Mouse (Mus musculus): ENCODE data around the gene 2310034G01Rik. TPM values are rescaled to one million over a fixed set of nuclear protein-coding genes. Genes with fewer than 3 reads are reported as not detected.
A peak's percentile ranks its signal among the peaks of the same experiment; 100 is the strongest.

Gene 2310034G01Rik
- polyA plus RNA-seq, 1 experiment from 2014 or later, result 3.1 TPM

DNA sequence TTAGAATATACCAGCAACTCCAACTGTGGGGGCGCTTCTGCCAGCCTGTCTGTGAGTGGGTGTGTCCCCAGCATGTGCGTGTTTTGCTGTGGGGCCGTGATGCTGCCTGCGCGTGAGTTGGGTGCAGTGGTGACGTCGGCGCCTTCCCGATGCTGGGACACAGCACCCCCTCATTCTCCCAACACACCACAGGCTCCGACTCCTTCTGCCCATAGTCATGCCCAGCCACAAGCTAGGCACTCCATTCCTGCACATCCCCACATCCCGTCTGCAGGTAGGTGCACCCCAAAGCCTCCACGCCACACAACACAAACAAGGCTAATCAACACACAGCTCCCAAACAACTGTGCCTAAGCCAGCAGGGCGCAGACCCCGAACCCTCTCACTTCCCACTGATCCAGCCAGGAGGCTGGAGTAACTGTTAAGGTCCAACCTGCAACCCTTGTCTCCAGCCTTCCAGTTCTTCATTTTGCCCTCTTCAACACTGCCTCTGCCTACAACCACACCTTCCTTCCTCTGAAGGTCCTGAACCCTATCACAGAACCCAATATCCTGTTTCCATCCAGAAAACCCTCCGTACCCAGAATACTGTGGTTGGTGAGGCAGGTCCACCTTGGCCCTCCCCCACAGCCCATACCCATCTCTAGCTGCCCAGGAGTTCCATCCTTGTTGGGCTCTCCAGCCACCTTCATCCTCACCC is 33.1 kb downstream of the 2310034G01Rik start:
- 27% methylated on average over 15 of the region's 15 CpGs for WGBS
- Histone ChIP-seq H3K4me2 (ENCODE audit: low read length) (peak overlapping the region; percentile 73), H3K27me3 (ENCODE audit: control insufficient read depth, insufficient read depth, low read length) (peaks cover 53% of the 10 kb centered on the region), H3K9ac (replicated peaks; ENCODE audit: low read length) (peak overlapping the region; percentile 69), H3K4me3 (replicated peaks; ENCODE audit: low read depth, low read length) (peak overlapping the region; percentile 54), H3K9me3 (ENCODE audit: control insufficient read depth, low read length) (no peaks in the 10 kb centered on the region), H3K4me1 (ENCODE audit: control insufficient read depth, insufficient read depth, low read length) (peaks cover 41% of the 10 kb centered on the region), H3K36me3 (ENCODE audit: control insufficient read depth, insufficient read depth, low read length) (peaks cover 31% of the 10 kb centered on the region), H3K27ac (replicated peaks; ENCODE audit: low read depth, low read length) (peak overlapping the region; percentile 63; the same call in 1 of the 2 replicates)
- no peak for DNase-seq
- no peak for ATAC-seq (ENCODE audit: low FRiP score, low TSS enrichment)

DNA sequence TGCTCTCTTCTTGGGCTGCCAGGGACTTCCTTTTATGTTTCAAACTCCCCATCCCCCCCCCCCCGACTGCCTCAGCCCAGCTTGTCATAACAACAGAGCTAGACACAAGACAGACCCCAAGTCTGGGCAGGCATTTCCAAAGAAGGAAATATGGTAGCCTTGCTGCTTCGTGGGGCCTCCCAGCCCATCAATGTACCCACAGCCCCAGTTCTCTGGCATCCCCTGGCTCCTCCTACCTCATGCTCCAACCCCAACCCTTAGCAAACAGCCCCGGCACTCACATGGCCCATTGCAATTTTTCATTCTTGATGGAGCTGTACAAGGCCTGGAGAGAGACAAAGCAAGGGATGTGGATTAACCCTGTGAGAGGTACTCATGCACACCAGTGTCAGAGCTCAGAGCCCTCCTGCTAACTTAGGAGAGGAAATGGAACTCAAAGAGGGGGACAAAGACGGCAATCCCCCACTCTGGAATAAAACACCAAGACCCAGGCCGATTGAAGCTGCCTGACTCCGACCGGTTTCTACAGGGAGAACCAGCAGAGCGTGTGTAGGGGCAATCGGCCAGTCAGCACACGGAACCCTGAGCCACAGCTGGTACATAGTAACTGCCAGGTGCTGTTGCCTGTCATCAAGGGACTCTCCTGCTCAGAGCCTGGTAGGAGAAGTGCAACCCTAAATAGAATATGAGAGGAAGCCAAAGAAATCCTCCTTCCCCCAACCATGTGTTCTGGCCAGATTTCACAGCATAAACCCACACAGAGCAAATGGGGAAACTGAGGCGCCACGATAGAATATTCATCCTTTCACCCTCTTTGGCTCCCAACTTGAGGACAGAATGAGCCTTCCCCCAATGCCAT is 34.1 kb downstream of the 2310034G01Rik start:
- Histone ChIP-seq H3K9me3 (ENCODE audit: control insufficient read depth, low read length) (no peaks in the 10 kb centered on the region), H3K9ac (replicated peaks; ENCODE audit: low read length) (peak overlapping the region; percentile 23; the same call in 1 of the 2 replicates), H3K4me2 (ENCODE audit: low read length) (peak overlapping the region; percentile 73), H3K27me3 (ENCODE audit: control insufficient read depth, insufficient read depth, low read length) (peaks cover 53% of the 10 kb centered on the region), H3K4me1 (ENCODE audit: control insufficient read depth, insufficient read depth, low read length) (peaks cover 31% of the 10 kb centered on the region), H3K36me3 (ENCODE audit: control insufficient read depth, insufficient read depth, low read length) (peaks cover 38% of the 10 kb centered on the region), H3K4me3 (replicated peaks; ENCODE audit: low read depth, low read length) (peak overlapping the region; percentile 54; the same call in 1 of the 2 replicates), H3K27ac (replicated peaks; ENCODE audit: low read depth, low read length) (no peak overlapping the region)
- WGBS, result 48% methylated on average over 12 of the region's 12 CpGs
- DNase-seq (no peak), ATAC-seq (ENCODE audit: low FRiP score, low TSS enrichment) (no peak)

DNA sequence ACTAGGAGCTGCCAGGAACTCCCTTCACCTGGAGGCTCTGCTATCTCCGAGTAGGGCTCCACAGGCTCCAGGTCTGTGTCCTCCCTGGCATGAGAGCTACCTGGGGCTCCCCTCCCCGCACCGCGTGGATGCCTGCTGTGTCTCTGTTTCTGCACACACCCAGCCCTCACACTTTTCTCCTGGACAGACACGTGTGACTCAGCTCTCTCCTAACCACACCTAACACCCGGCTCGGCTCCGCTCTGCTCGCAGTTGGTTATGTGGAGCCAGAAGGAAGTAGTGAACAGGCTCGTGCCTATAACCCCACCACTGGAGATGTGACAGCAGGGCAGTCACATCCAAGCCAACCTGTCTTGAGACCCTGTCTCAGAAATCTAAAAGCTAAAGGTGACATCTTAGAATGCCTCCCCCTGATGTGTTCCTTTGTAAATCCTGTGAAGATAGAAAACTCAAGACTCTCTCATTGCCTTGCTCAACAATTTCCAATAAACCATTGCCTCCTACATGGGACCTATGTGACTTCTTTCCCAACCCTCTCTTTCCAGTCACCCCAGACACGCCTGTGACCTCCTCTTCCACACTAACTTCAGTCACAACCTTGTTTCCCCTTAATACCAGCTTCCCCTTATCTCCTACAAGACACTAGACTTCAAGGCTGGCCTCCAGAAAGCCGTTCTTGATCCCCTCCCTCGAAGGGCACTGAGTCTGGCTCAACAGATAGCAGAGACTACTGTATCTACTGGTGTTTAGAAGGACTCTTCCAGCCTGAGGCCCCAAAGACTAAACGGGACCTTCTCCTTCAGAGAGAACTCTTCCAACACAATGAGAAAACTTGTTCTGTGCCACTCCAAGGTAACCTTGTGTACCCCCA is 35.0 kb downstream of the 2310034G01Rik start:
- Histone ChIP-seq H3K9ac (replicated peaks; ENCODE audit: low read length) (no peak overlapping the region), H3K4me2 (ENCODE audit: low read length) (no peak overlapping the region), H3K36me3 (ENCODE audit: control insufficient read depth, insufficient read depth, low read length) (peaks cover 38% of the 10 kb centered on the region), H3K4me3 (replicated peaks; ENCODE audit: low read depth, low read length) (no peak overlapping the region), H3K27me3 (ENCODE audit: control insufficient read depth, insufficient read depth, low read length) (peaks cover 53% of the 10 kb centered on the region), H3K9me3 (ENCODE audit: control insufficient read depth, low read length) (no peaks in the 10 kb centered on the region), H3K27ac (replicated peaks; ENCODE audit: low read depth, low read length) (no peak overlapping the region), H3K4me1 (ENCODE audit: control insufficient read depth, insufficient read depth, low read length) (peaks cover 26% of the 10 kb centered on the region)
- WGBS, result 43% methylated on average over 14 of the region's 14 CpGs
- no peak for DNase-seq
- ATAC-seq (ENCODE audit: low FRiP score, low TSS enrichment), result no peak

DNA sequence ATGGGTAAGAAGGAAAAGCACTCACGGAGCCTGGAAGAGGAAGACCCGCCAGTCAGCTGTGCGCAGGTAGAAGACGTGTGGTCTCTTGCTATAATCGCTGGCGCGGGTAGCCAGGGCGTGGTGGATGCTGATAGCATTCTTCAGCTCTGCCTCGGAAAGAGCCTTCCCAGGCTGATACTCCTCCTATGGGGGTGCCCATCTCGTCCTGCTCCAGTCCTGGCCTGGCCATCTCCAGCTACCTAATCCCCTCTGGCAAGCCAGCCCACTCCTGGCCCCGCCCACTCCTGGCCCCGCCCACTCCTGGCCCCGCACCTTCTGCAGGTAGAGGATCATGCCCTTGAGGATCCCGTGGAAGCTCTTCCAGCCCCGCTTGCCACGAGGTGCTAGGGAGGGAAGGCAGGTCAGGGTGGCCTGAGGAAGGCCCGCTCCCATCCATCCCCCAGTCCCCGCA is 35.9 kb downstream of the 2310034G01Rik start:
- 15% methylated on average over 18 of the region's 18 CpGs for WGBS

DNA sequence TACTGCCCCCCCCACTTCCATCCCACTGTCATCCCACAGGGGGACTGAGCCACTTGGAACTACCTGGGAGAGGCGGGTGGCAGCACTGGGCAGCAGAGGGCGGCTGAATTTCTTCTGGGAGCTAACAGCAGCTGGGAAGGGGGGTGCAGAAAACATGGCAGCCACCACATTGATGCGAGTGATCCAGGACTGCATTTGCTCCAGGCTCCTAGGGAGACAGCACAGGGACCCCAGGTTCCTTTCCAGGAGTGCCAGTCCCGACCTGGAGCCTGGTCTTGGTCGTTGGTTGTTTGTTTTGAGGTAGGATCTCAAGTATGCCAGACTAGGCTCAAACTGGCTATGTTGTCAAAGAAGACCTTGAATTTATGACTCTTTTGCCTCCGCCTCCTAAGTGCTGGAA is 36.5 kb downstream of the 2310034G01Rik start:
- H3K36me3 ChIP-seq (ENCODE audit: control insufficient read depth, insufficient read depth, low read length), result peaks cover 38% of the 10 kb centered on the region
- 74% methylated on average over 6 of the region's 6 CpGs for WGBS
- ATAC-seq (ENCODE audit: low FRiP score, low TSS enrichment) (no peak), DNase-seq (no peak)
- no peak overlapping the region for H3K9ac ChIP-seq (replicated peaks; ENCODE audit: low read length)
- no peaks in the 10 kb centered on the region for H3K9me3 ChIP-seq (ENCODE audit: control insufficient read depth, low read length)
- peaks cover 12% of the 10 kb centered on the region for H3K4me1 ChIP-seq (ENCODE audit: control insufficient read depth, insufficient read depth, low read length)
- H3K27ac ChIP-seq (replicated peaks; ENCODE audit: low read depth, low read length), result no peak overlapping the region
- H3K27me3 ChIP-seq (ENCODE audit: control insufficient read depth, insufficient read depth, low read length), result peaks cover 47% of the 10 kb centered on the region
- no peak overlapping the region for H3K4me2 ChIP-seq (ENCODE audit: low read length)
- no peak overlapping the region for H3K4me3 ChIP-seq (replicated peaks; ENCODE audit: low read depth, low read length)

More for the DNA sequence above, 35.9 kb downstream of the 2310034G01Rik start:
- Histone ChIP-seq H3K4me1 (ENCODE audit: control insufficient read depth, insufficient read depth, low read length) (peaks cover 18% of the 10 kb centered on the region), H3K4me2 (ENCODE audit: low read length) (no peak overlapping the region), H3K27ac (replicated peaks; ENCODE audit: low read depth, low read length) (no peak overlapping the region), H3K27me3 (ENCODE audit: control insufficient read depth, insufficient read depth, low read length) (peaks cover 47% of the 10 kb centered on the region), H3K9ac (replicated peaks; ENCODE audit: low read length) (no peak overlapping the region), H3K4me3 (replicated peaks; ENCODE audit: low read depth, low read length) (no peak overlapping the region), H3K9me3 (ENCODE audit: control insufficient read depth, low read length) (no peaks in the 10 kb centered on the region), H3K36me3 (ENCODE audit: control insufficient read depth, insufficient read depth, low read length) (peaks cover 38% of the 10 kb centered on the region)
- ATAC-seq (ENCODE audit: low FRiP score, low TSS enrichment), result no peak
- no peak for DNase-seq

DNA sequence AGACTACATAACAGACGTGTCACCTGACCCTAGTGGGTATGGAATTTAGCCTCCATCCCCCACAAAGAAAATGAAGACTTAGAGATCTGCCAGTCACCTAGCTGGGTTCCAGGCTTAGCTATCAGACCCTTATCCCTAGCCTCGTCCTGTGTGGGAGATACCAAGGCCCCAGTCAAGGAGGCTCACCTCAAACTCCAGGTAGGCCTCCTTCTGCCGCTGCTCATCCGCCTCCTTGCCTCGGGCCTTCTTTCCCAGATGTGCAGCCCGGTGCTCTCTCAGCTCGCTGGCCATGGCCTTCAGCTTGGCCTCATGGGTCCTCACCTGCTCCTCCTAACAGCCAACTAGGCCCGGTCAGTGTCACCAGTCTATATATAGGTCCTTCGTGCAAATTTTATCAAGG is 37.0 kb downstream of the 2310034G01Rik start:
- no peak overlapping the region for H3K4me3 ChIP-seq (replicated peaks; ENCODE audit: low read depth, low read length)
- peaks cover 8% of the 10 kb centered on the region for H3K4me1 ChIP-seq (ENCODE audit: control insufficient read depth, insufficient read depth, low read length)
- H3K36me3 ChIP-seq (ENCODE audit: control insufficient read depth, insufficient read depth, low read length), result peaks cover 38% of the 10 kb centered on the region
- H3K27me3 ChIP-seq (ENCODE audit: control insufficient read depth, insufficient read depth, low read length), result peaks cover 50% of the 10 kb centered on the region
- ATAC-seq (ENCODE audit: low FRiP score, low TSS enrichment), result no peak
- no peak overlapping the region for H3K27ac ChIP-seq (replicated peaks; ENCODE audit: low read depth, low read length)
- H3K4me2 ChIP-seq (ENCODE audit: low read length), result no peak overlapping the region
- no peaks in the 10 kb centered on the region for H3K9me3 ChIP-seq (ENCODE audit: control insufficient read depth, low read length)
- DNase-seq, result no peak
- H3K9ac ChIP-seq (replicated peaks; ENCODE audit: low read length), result no peak overlapping the region
- 89% methylated on average over 9 of the region's 9 CpGs for WGBS

DNA sequence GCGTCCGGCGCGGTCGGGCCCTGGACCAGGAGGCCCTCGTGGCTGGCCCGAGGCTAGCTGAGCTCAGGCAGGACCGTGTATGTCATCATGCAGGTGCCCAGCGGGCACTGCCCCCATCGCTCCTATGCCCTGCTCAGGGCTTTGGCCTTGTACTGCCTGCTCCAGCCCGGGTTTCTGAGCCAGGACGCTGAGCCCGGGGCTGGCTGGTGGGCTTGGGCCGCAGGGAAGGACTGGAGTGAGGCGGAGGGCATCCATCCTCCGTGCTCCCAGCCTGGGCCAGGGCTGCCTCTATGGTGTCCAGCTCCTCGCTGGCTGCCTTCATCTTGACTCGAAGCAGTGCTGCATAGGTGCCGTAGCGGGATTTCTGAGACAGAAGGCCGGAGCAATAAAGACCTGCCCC is 37.5 kb downstream of the 2310034G01Rik start:
- no peaks in the 10 kb centered on the region for H3K9me3 ChIP-seq (ENCODE audit: control insufficient read depth, low read length)
- 93% methylated on average over 21 of the region's 21 CpGs for WGBS
- no peak overlapping the region for H3K9ac ChIP-seq (replicated peaks; ENCODE audit: low read length)
- H3K4me3 ChIP-seq (replicated peaks; ENCODE audit: low read depth, low read length), result no peak overlapping the region
- no peak overlapping the region for H3K4me2 ChIP-seq (ENCODE audit: low read length)
- H3K36me3 ChIP-seq (ENCODE audit: control insufficient read depth, insufficient read depth, low read length), result peaks cover 38% of the 10 kb centered on the region
- DNase-seq, result no peak
- H3K27ac ChIP-seq (replicated peaks; ENCODE audit: low read depth, low read length), result no peak overlapping the region
- ATAC-seq (ENCODE audit: low FRiP score, low TSS enrichment), result no peak
- H3K4me1 ChIP-seq (ENCODE audit: control insufficient read depth, insufficient read depth, low read length), result peaks cover 6% of the 10 kb centered on the region; the same call in 1 of the 2 replicates
- peaks cover 52% of the 10 kb centered on the region for H3K27me3 ChIP-seq (ENCODE audit: control insufficient read depth, insufficient read depth, low read length)

DNA sequence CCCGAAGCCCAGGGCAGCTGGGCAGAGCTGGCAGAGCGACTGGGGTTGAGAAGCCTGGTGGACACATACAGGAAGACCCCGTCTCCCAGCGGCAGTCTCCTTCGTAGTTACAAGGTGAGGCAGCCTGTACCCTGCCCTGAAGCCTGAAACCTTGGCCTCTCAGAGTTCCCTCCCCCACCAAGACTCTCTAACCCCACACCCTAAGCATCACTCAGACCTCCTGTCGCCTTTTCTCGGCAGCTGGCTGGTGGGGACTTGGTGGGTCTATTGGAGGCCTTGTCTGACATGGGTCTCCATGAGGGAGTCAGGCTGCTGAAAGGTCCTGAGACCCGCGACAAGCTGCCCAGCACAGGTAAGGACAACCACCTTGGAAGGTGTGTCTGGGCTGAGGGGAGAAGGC is 38.8 kb downstream of the 2310034G01Rik start:
- DNase-seq, result no peak
- Histone ChIP-seq H3K4me1 (ENCODE audit: control insufficient read depth, insufficient read depth, low read length) (peaks cover 4% of the 10 kb centered on the region; the same call in 1 of the 2 replicates), H3K9me3 (ENCODE audit: control insufficient read depth, low read length) (no peaks in the 10 kb centered on the region), H3K4me3 (replicated peaks; ENCODE audit: low read depth, low read length) (no peak overlapping the region), H3K9ac (replicated peaks; ENCODE audit: low read length) (no peak overlapping the region), H3K27ac (replicated peaks; ENCODE audit: low read depth, low read length) (no peak overlapping the region), H3K36me3 (ENCODE audit: control insufficient read depth, insufficient read depth, low read length) (peaks cover 38% of the 10 kb centered on the region), H3K4me2 (ENCODE audit: low read length) (no peak overlapping the region), H3K27me3 (ENCODE audit: control insufficient read depth, insufficient read depth, low read length) (peaks cover 46% of the 10 kb centered on the region)
- 90% methylated on average over 9 of the region's 9 CpGs for WGBS
- ATAC-seq (ENCODE audit: low FRiP score, low TSS enrichment), result no peak
